In the genomic region with DNA sequence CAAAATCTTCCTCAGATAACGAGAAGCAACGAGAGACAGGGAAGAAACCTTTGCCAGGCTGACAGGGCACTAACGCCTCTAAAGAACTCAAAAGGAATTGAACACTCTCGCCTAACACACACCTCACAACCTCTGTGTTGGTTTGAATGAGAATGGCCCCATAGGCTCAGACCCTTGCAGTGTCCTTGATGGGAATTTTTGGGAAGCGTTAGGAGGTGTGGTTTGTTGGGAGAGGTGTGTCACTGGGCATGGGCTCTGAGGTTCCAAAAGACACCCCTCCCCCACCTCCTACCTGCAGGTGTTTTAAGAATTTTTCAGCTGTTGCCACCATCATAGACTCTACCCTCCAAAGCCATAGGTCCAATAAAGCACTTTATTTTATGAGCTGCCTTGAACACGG, we compare ENCODE assay signal across 19 mouse cellular contexts.
"Had no signal": no experiment of that assay in that cellular context is flagged by ENCODE, and none has a peak within 500 bp of the region (broad histone marks: within the 10 kb centered on the region; RNA-seq: fewer than 3 reads in every experiment).

No protein-coding gene starts in this region.

- H3K4me2 ChIP-seq: lung, embryonic 14.5 days; midbrain, embryonic 12.5 days; neural tube, embryonic 13.5 days; neural tube, embryonic 15.5 days had no signal

- H3K9ac ChIP-seq: lung, embryonic 14.5 days; midbrain, embryonic 12.5 days; neural tube, embryonic 13.5 days; neural tube, embryonic 15.5 days had no signal

- H3K9me3 ChIP-seq: midbrain, embryonic 10.5 days; midbrain, embryonic 12.5 days; neural tube, embryonic 13.5 days; neural tube, embryonic 15.5 days had no signal

- ATAC-seq: midbrain, embryonic 16.5 days had no signal

- H3K27ac ChIP-seq: midbrain, embryonic 10.5 days; midbrain, embryonic 12.5 days; neural tube, embryonic 13.5 days; neural tube, embryonic 15.5 days had no signal

- DNase-seq: lung, adult 18-20 months; lung, embryonic 14.5 days; lung, postnatal 10 days; lung, postnatal 4 days; midbrain, embryonic 14.5 days; retina, postnatal 1 day; right cerebral cortex, adult 18-20 months; right cerebral cortex, postnatal 25 days; right cerebral cortex, postnatal 4 days; spleen, adult 18-20 months; thymus, adult 2 months; thymus, postnatal 25 days; thymus, postnatal 4 days had no signal

- H3K4me3 ChIP-seq: midbrain, embryonic 10.5 days; midbrain, embryonic 12.5 days; myocyte; neural tube, embryonic 13.5 days; neural tube, embryonic 15.5 days had no signal

- H3K27me3 ChIP-seq: midbrain, embryonic 12.5 days; neural tube, embryonic 13.5 days; neural tube, embryonic 15.5 days had no signal

- H3K36me3 ChIP-seq: neural tube, embryonic 13.5 days had no signal
